Mouse (Mus musculus) embryonic facial prominence, embryonic 14.5 days (tissue): Measurements from ENCODE around the gene Fam117a. TPM values are rescaled to one million over a fixed set of nuclear protein-coding genes. Genes with fewer than 3 reads are reported as not detected.
A peak's percentile ranks its signal among the peaks of the same experiment; 100 is the strongest.

Source experiments
- ATAC-seq: fragments of 200-750 bp; cut with Nextera tagmentation; 2 replicates; pipeline ENCODE4 v1.8.0; 2017; ENCODE audit warnings: low read depth, moderate number of reproducible peaks, moderate TSS enrichment
- DNase-seq: peaks from one replicate; pipeline ENCODE4 v3.0.0-alpha.2; 2015; ENCODE audit warnings: low spot score
- H3K27ac ChIP-seq: fragments of 300-500 bp; sonication (generic); replicated peaks from 2 replicates; pipeline ENCODE4 v1.5.1; 2014; ENCODE audit warnings: low read depth, mild to moderate bottlenecking, low read length, moderate library complexity
- H3K27me3 ChIP-seq: fragments of 300-500 bp; sonication (generic); replicated peaks from 2 replicates; pipeline ENCODE4 v1.6.1; 2014; ENCODE audit warnings: low read length; ENCODE audit not compliant: control insufficient read depth, insufficient read depth
- H3K36me3 ChIP-seq: fragments of 300-500 bp; sonication (generic); 2 replicates; pipeline ENCODE4 v1.6.1; 2014; ENCODE audit warnings: low read length, mixed read lengths; ENCODE audit not compliant: control insufficient read depth, insufficient read depth
- H3K4me1 ChIP-seq: fragments of 300-500 bp; sonication (generic); 2 replicates; pipeline ENCODE4 v1.6.1; 2014; ENCODE audit warnings: antibody characterized with exemption, low read length; ENCODE audit not compliant: control insufficient read depth, insufficient read depth
- H3K4me2 ChIP-seq: fragments of 300-500 bp; sonication (generic); 2 replicates; pipeline ENCODE4 v1.6.1; 2014; ENCODE audit warnings: low read depth, mild to moderate bottlenecking, low read length, moderate library complexity, mixed read lengths
- H3K4me3 ChIP-seq: fragments of 300-500 bp; sonication (generic); 2 replicates; pipeline ENCODE4 v1.5.1; 2014; ENCODE audit warnings: low read depth, mild to moderate bottlenecking, low read length
- H3K9ac ChIP-seq: fragments of 300-500 bp; sonication (generic); 2 replicates; pipeline ENCODE4 v1.6.1; 2014; ENCODE audit warnings: low read depth, mild to moderate bottlenecking, low read length, moderate library complexity, mixed read lengths
- H3K9me3 ChIP-seq: fragments of 300-500 bp; sonication (generic); 2 replicates; pipeline ENCODE4 v1.6.1; 2016; ENCODE audit warnings: low read length; ENCODE audit not compliant: control insufficient read depth
- WGBS: fragments of 180-500 bp; shearing (Covaris S2); extraction: QIAGEN DNeasy Blood & Tissue Kit; methylation state at CpG from one replicate; pipeline ENCODE4 v1.1.7; 2014; 5-methylcytosine and 5-hydroxymethylcytosine counted together
- polyA plus RNA-seq: library from polyadenylated mRNA; unstranded; fragments of >200 nt; fragmentation: Nextera tagmentation; extraction: Ambion mirVana; gene quantifications from 2 replicates; pipeline ENCODE4 v1.2.1, GENCODE M21; 2014

Fam117a gene
- polyA plus RNA-seq, 1 experiment from 2014 or later, result 15.5 TPM

DNA sequence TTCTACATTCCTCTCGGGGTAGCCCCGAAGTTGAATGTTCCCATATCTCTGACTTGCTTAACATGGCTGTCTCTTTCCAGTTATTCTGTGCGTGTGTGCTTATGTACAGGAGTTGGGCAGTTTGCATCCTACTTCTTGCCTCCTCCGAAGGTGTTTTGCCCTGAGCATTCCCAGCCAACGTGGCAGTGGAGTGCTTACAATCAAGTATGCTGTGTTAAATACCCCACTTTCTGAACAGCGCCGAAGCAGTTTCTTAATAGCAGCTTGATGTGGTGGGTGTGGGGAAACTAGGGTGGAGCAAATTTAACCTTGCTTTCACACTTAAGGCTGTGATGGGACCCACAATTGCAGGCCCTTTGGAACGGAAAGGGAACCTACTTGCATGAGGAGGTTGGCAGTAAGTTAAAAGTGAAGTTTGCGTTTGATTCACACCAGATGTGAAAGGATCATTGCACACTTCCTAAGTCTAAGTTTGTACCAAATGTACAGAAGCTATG lies 1.1 kb downstream of the Fam117a start:
- WGBS, result 10% methylated on average over 9 of the region's 9 CpGs
- Histone ChIP-seq H3K4me2 (peak overlapping the region; percentile 67), H3K36me3 (no peaks in the 10 kb centered on the region), H3K4me1 (peaks cover 34% of the 10 kb centered on the region), H3K4me3 (peak overlapping the region; percentile 93), H3K9ac (peak overlapping the region; percentile 80), H3K9me3 (no peaks in the 10 kb centered on the region), H3K27me3 (no peaks in the 10 kb centered on the region), H3K27ac (no peak overlapping the region; the same call in 1 of the 2 replicates)
- ATAC-seq, result no peak
- DNase-seq, result no peak

DNA sequence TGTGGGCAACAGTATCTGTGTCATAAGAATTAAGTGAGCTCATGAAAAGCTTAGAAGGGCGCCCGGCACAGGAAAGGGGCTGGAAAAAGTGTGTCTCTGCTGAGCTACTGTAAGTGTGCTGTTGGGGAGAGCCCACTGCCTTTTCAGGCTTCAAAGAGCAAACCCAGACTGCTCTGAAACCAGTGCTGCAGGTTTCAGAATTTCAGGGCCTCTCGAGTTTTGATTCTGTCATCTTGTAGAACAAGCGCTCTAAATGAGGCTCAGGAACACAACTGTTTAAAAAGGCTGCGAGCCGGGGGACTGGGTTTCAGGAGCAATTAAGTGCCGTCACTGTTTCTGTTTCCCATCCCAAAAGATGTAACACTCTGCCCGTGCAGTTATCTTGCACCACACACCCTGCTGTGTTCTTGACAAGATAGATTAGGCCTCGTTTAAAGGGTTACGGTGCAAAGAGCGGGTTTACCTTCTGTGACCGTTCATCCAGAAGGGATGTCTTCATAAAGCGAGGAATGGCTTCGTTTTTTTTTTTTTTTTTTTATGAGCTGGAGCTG lies 2.7 kb downstream of the Fam117a start:
- peak overlapping the region; percentile 4; the same call in 1 of the 2 replicates for H3K4me3 ChIP-seq
- peaks cover 34% of the 10 kb centered on the region for H3K4me1 ChIP-seq
- no peaks in the 10 kb centered on the region for H3K36me3 ChIP-seq
- H3K27ac ChIP-seq, result peak overlapping the region; percentile 56
- no peaks in the 10 kb centered on the region for H3K27me3 ChIP-seq
- DNase-seq, result peak; percentile 62
- peak overlapping the region; percentile 38; the same call in 1 of the 2 replicates for H3K9ac ChIP-seq
- WGBS, result 28% methylated on average over 14 of the region's 14 CpGs
- ATAC-seq, result no peak
- H3K9me3 ChIP-seq, result no peaks in the 10 kb centered on the region
- peak overlapping the region; percentile 67 for H3K4me2 ChIP-seq

DNA sequence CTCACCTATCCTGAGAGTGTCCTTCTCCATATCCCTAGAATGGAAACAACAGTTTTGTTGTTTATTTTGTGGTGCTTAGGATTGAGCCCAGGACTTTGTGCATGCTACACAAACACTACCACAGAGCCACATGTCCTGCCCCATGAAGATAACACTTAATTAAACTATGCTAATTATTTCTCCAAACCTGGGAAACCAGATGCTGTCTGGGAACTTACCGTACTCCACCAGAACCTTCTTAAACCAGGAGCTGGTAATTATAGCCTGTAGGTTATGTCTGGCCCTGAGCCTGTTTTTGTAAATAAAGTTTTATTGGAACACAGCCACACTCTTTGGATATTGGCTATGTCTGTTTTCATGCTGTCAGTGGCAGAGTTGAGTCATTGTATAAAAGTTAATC lies 3.4 kb downstream of the Fam117a start:
- WGBS, result 56% methylated on average over 1 of the region's 1 CpGs
- no peak for ATAC-seq
- H3K27ac ChIP-seq, result no peak overlapping the region

DNA sequence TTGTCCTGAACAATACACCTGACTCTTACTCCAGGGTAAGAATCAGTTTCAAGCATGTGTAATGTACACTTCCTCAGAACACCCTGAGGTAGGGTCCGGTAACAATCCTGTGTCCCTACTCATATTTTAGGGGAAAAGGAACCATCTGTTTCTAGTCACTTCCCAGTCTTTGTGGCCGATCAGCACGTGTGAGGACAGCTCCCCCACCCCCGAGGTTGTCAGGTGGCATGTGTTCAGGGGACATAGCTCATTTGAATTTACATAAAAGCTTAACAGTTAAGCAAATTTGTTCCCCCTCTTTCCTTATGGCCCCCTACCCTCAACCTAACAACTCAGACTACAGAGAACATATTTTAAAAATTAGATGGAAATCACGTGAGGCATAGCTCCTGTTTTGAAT lies 3.8 kb downstream of the Fam117a start:
- DNase-seq (no peak), ATAC-seq (no peak)
- Histone ChIP-seq H3K9me3 (no peaks in the 10 kb centered on the region), H3K36me3 (no peaks in the 10 kb centered on the region), H3K4me1 (peaks cover 34% of the 10 kb centered on the region), H3K9ac (no peak overlapping the region), H3K4me2 (no peak overlapping the region), H3K27me3 (no peaks in the 10 kb centered on the region), H3K27ac (no peak overlapping the region), H3K4me3 (no peak overlapping the region)
- WGBS, result 23% methylated on average over 5 of the region's 5 CpGs

More for the DNA sequence above, 3.4 kb downstream of the Fam117a start:
- Histone ChIP-seq H3K27me3 (no peaks in the 10 kb centered on the region), H3K9me3 (no peaks in the 10 kb centered on the region), H3K4me3 (no peak overlapping the region), H3K36me3 (no peaks in the 10 kb centered on the region), H3K4me2 (peak overlapping the region; percentile 67; the same call in 1 of the 2 replicates), H3K9ac (no peak overlapping the region), H3K4me1 (peaks cover 34% of the 10 kb centered on the region)
- DNase-seq, result no peak

DNA sequence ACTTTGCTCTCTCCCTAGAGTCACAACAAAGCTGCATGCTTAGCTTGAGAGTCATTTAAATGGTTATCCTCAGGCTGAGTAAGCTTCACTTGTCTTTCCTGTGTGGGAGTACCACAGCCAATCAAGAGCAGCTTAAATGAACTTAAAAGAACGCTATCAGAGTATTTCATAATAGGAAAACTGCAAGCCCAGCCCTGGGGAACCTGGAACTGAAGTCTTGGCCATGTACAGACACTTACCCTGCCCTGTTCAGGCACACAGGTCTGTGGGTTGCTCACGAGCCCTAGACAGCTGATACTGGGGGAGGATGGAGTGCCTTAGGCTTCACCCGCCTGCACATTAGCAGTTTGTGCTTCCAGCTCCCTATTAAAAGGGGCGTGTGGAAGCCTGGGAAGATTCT lies 6.4 kb downstream of the Fam117a start:
- no peak overlapping the region for H3K9ac ChIP-seq
- H3K27ac ChIP-seq, result no peak overlapping the region
- no peak for DNase-seq
- no peak overlapping the region for H3K4me3 ChIP-seq
- no peak overlapping the region for H3K4me2 ChIP-seq
- no peaks in the 10 kb centered on the region for H3K9me3 ChIP-seq
- ATAC-seq, result no peak
- H3K27me3 ChIP-seq, result no peaks in the 10 kb centered on the region
- WGBS, result 64% methylated on average over 4 of the region's 4 CpGs
- peaks cover 29% of the 10 kb centered on the region for H3K4me1 ChIP-seq
- peaks cover 12% of the 10 kb centered on the region for H3K36me3 ChIP-seq

DNA sequence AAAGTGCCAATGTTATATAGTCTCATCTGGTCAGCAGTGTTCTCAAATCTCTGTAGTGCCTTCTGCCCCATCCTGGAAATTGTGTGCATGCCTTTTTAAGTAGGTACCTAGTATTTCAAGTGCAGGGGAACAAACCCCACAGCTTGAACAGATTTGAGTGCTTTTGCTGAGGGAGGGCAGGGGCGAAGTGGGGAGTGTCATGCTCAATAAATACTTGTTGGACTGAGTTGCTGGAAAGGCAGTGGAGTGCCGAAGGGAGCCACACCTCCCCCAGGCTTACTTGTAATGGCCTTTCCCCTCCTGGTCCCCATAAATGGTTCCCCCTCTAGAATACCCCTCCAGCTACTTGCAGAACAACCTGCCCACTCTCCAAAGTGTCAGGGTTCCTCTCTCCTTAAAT lies 7.4 kb downstream of the Fam117a start:
- H3K9me3 ChIP-seq, result no peaks in the 10 kb centered on the region
- no peak overlapping the region for H3K9ac ChIP-seq
- ATAC-seq (no peak), DNase-seq (no peak)
- no peak overlapping the region for H3K27ac ChIP-seq
- peaks cover 19% of the 10 kb centered on the region for H3K4me1 ChIP-seq
- no peak overlapping the region for H3K4me3 ChIP-seq
- peaks cover 19% of the 10 kb centered on the region for H3K36me3 ChIP-seq
- WGBS, result 31% methylated on average over 2 of the region's 2 CpGs
- no peak overlapping the region for H3K4me2 ChIP-seq
- H3K27me3 ChIP-seq, result no peaks in the 10 kb centered on the region

DNA sequence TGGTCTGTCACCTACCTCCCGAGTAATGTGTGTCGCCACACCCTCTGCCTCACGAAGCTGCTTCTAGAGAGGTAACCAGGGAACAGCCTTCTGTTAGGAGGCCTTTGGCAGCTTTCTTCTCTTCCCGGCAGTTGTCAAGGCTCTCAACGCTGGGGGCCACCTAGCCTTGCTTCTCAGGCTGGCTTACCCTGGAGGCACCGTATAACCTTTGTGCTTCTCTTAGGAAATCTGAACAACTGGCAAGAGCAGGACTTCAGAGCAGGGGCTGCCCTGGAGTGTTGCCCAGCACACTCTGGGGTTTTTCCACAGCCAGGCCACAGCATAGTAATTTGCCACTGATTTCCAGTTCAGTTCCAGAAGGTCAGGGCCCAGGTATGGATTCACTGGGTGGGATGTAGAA lies 13.5 kb downstream of the Fam117a start:
- Histone ChIP-seq H3K9ac (no peak overlapping the region), H3K9me3 (no peaks in the 10 kb centered on the region), H3K4me1 (no peaks in the 10 kb centered on the region), H3K4me3 (no peak overlapping the region), H3K27ac (0 out of 2 replicates have a peak overlapping the region, but pooled peaks have one; percentile 10), H3K27me3 (no peaks in the 10 kb centered on the region), H3K36me3 (peaks cover 19% of the 10 kb centered on the region), H3K4me2 (no peak overlapping the region)
- 65% methylated on average over 6 of the region's 6 CpGs for WGBS
- DNase-seq (no peak), ATAC-seq (0 out of 2 replicates have a peak, but pooled peaks have one; percentile 15)

DNA sequence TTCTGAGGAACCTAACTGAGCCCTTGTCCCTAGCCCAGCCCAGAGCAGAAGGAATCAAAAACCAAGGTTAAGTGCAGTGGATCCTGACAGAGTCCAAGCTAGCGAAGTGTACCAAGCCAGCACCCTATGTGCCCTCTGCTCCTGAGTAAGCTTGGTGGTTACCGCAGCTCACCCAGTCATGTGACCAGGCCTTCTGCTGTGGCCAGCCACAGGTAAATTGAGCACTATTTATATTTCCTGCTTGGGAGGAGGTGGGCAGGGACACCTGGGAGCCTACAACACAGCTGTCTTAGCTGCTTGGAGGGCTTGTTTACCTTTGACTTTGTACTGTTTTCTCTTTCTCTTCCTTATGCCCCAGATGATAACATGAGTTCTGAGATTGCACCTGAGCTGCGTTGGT lies 14.1 kb downstream of the Fam117a start:
- H3K9me3 ChIP-seq, result no peaks in the 10 kb centered on the region
- peaks cover 19% of the 10 kb centered on the region for H3K36me3 ChIP-seq
- no peak for DNase-seq

DNA sequence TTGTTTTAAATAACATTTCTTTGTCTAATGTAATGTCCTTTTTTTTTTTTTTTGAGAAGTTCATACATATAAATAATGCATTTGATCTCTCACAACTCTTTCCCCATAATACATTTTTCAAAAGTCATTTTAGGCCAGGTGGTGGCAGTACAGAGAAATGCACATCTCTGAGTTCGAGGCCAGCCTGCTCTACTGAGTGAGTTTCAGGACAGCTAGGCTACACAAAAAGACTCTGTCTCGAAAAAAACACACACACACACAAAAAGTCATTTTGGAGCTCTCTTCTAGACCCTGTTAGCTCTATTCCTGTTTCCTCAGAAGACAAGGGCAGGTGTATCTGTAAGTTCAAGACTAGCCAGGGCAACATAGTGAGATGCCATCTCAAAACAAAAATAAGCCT lies 15.9 kb downstream of the Fam117a start:
- Histone ChIP-seq H3K27me3 (no peaks in the 10 kb centered on the region), H3K27ac (no peak overlapping the region), H3K4me2 (no peak overlapping the region), H3K4me3 (no peak overlapping the region), H3K4me1 (peaks cover 4% of the 10 kb centered on the region; the same call in 1 of the 2 replicates), H3K9ac (no peak overlapping the region), H3K36me3 (peaks cover 11% of the 10 kb centered on the region; the same call in 1 of the 2 replicates), H3K9me3 (no peaks in the 10 kb centered on the region)
- DNase-seq (no peak), ATAC-seq (no peak)
- 85% methylated on average over 2 of the region's 2 CpGs for WGBS

More for the DNA sequence above, 14.1 kb downstream of the Fam117a start:
- Histone ChIP-seq H3K4me1 (no peaks in the 10 kb centered on the region), H3K4me3 (no peak overlapping the region), H3K4me2 (no peak overlapping the region), H3K27ac (0 out of 2 replicates have a peak overlapping the region, but pooled peaks have one; percentile 10), H3K9ac (no peak overlapping the region), H3K27me3 (no peaks in the 10 kb centered on the region)
- no peak for ATAC-seq
- 89% methylated on average over 3 of the region's 3 CpGs for WGBS
